Comparison of ENCODE assay signal across 8 mouse cellular contexts in genomic region chr7:81523663-81524017, GRCm38 (mm10). TPM values are rescaled to one million over a fixed set of nuclear protein-coding genes. Genes with fewer than 3 reads are reported as not detected.
DNase-seq lines count a peak whose midpoint lies in the region; ATAC-seq and TF ChIP-seq lines count a peak whose summit lies in the region.

No protein-coding gene starts in this region.

- ATAC-seq in heart, embryonic 13.5 days (ENCODE audit: extremely low read depth, insufficient number of reproducible peaks, low FRiP score, low TSS enrichment) = no peak
- ATAC-seq in forebrain, embryonic 16.5 days = peak; percentile 36
- peak; percentile 17; the same call in 1 of the 2 replicates for ATAC-seq in liver, embryonic 16.5 days (ENCODE audit: low read depth)
- ATAC-seq in monocyte, adult 5-6 weeks (replicated peaks; ENCODE audit: insufficient number of reproducible peaks, low FRiP score, low TSS enrichment, poor library complexity, severe bottlenecking) = no peak

- in situ Hi-C loops in ES-E14 (cut with MboI; ENCODE audit: low sequenced_read_pairs in 2 of 2, unreplicated experiment in 2 of 2) = no loop called here

- DNase-seq in heart, adult 9 months (ENCODE audit: low spot score in 2 of 2) = no peak
- DNase-seq in ES-E14 (ENCODE audit: low read depth, low spot score) = no peak
- no peak for DNase-seq in urinary bladder, adult 2 months (ENCODE audit: low spot score)
- no peak for DNase-seq in embryo, embryonic 10 days (ENCODE audit: low spot score)

- no peaks in the 10 kb centered on the region for H3K9me3 ChIP-seq in heart, embryonic 13.5 days
- no peaks in the 10 kb centered on the region for H3K9me3 ChIP-seq in ES-E14 (ENCODE audit: control insufficient read depth, insufficient read depth, low read depth, low read length)
- H3K9me3 ChIP-seq in forebrain, embryonic 16.5 days (ENCODE audit: control insufficient read depth, low read length) = no peaks in the 10 kb centered on the region
- H3K9me3 ChIP-seq in liver, embryonic 16.5 days (replicated peaks; ENCODE audit: control insufficient read depth, low read length) = no peaks in the 10 kb centered on the region

- H3K4me2 ChIP-seq in heart, embryonic 13.5 days = peak overlapping the region; percentile 92
- H3K4me2 ChIP-seq in forebrain, embryonic 16.5 days (ENCODE audit: low read length) = peak overlapping the region; percentile 97
- peak overlapping the region; percentile 93 for H3K4me2 ChIP-seq in liver, embryonic 16.5 days (ENCODE audit: low read depth, low read length)

- H3K4me1 ChIP-seq in heart, embryonic 13.5 days = peaks cover 25% of the 10 kb centered on the region
- H3K4me1 ChIP-seq in ES-E14 (ENCODE audit: control insufficient read depth in 2 of 2, insufficient read depth in 2 of 2, low read length in 2 of 2, poor library complexity in 1 of 2) = peaks cover 0 to 2% of the 10 kb centered on the region in 2 experiments; a peak in 1 of 4 replicates
- peaks cover 17% of the 10 kb centered on the region for H3K4me1 ChIP-seq in forebrain, embryonic 16.5 days (replicated peaks; ENCODE audit: control insufficient read depth, insufficient read depth, low read length)
- peaks cover 14% of the 10 kb centered on the region for H3K4me1 ChIP-seq in liver, embryonic 16.5 days (ENCODE audit: control insufficient read depth, low read depth, low read length)

- H3K4me3 ChIP-seq in heart, embryonic 13.5 days = peak overlapping the region; percentile 75
- peak overlapping the region; percentile 84 to 85 for H3K4me3 ChIP-seq in ES-E14 (ENCODE audit: insufficient read depth in 1 of 2, low read depth in 1 of 2, low read length in 2 of 2, poor library complexity in 1 of 2, severe bottlenecking in 1 of 2)
- H3K4me3 ChIP-seq in forebrain, embryonic 16.5 days (replicated peaks; ENCODE audit: low read length) = peak overlapping the region; percentile 77
- peak overlapping the region; percentile 76 for H3K4me3 ChIP-seq in liver, embryonic 16.5 days (ENCODE audit: low read depth, low read length)

- H3K27ac ChIP-seq in heart, embryonic 13.5 days (replicated peaks) = peak overlapping the region; percentile 95
- H3K27ac ChIP-seq in ES-E14 (ENCODE audit: insufficient read depth, low read depth, low read length, poor library complexity, severe bottlenecking) = 0 out of 2 replicates have a peak overlapping the region, but pooled peaks have one; percentile 35
- peak overlapping the region; percentile 92 for H3K27ac ChIP-seq in forebrain, embryonic 16.5 days (ENCODE audit: low read length)
- H3K27ac ChIP-seq in liver, embryonic 16.5 days (ENCODE audit: low read length) = peak overlapping the region; percentile 86

- WGBS in heart, embryonic 13.5 days = 7% methylated on average over 13 of the region's 13 CpGs
- WGBS in forebrain, embryonic 16.5 days = 9% methylated on average over 13 of the region's 13 CpGs
- 6% methylated on average over 13 of the region's 13 CpGs for WGBS in liver, embryonic 16.5 days (ENCODE audit: insufficient replicate concordance)

- H3K9ac ChIP-seq in heart, embryonic 13.5 days = peak overlapping the region; percentile 89
- H3K9ac ChIP-seq in ES-E14 (ENCODE audit: insufficient read depth, low read depth, low read length, poor library complexity, severe bottlenecking) = peak overlapping the region; percentile 86
- H3K9ac ChIP-seq in forebrain, embryonic 16.5 days (replicated peaks; ENCODE audit: low read depth, low read length) = peak overlapping the region; percentile 74
- H3K9ac ChIP-seq in liver, embryonic 16.5 days (ENCODE audit: low read depth, low read length) = peak overlapping the region; percentile 83

- no peaks in the 10 kb centered on the region for H3K27me3 ChIP-seq in heart, embryonic 13.5 days (replicated peaks)
- 0 out of 2 replicates have a peak, but pooled peaks cover 6% of the 10 kb centered on the region for H3K27me3 ChIP-seq in forebrain, embryonic 16.5 days (replicated peaks; ENCODE audit: control insufficient read depth, insufficient read depth, low read length)
- H3K27me3 ChIP-seq in liver, embryonic 16.5 days (ENCODE audit: control insufficient read depth, insufficient read depth, low read depth, low read length) = no peaks in the 10 kb centered on the region

- H3K36me3 ChIP-seq in heart, embryonic 13.5 days = peaks cover 37% of the 10 kb centered on the region
- peaks cover under 1% of the 10 kb centered on the region for H3K36me3 ChIP-seq in ES-E14 (ENCODE audit: control insufficient read depth, insufficient read depth, low read length, poor library complexity, severe bottlenecking)
- H3K36me3 ChIP-seq in forebrain, embryonic 16.5 days (ENCODE audit: control insufficient read depth, insufficient read depth) = peaks cover 2% of the 10 kb centered on the region; the same call in 1 of the 2 replicates
- peaks cover 3% of the 10 kb centered on the region; the same call in 1 of the 2 replicates for H3K36me3 ChIP-seq in liver, embryonic 16.5 days (ENCODE audit: control insufficient read depth, insufficient read depth)

TF ChIP-seq in ES-E14, 5 proteins besides CTCF, POLR2A, EP300 and RAD21:
- TF ChIP-seq CHD2 (IDR thresholded peaks at IDR 0.05; ENCODE audit: low read depth, low read length) (no peak), MAFK (IDR thresholded peaks at IDR 0.05; ENCODE audit: insufficient read depth, low read depth, low read length) (no peak), HCFC1 (IDR thresholded peaks at IDR 0.05; ENCODE audit: borderline replicate concordance, insufficient read depth, low read length) (no peak), ZNF384 (IDR thresholded peaks at IDR 0.05; ENCODE audit: low read depth, low read length) (no peak), ZC3H11A (IDR thresholded peaks at IDR 0.05; ENCODE audit: borderline replicate concordance, low read depth, low read length) (no peak)

RNA-seq across cellular contexts. Expression of gene BC048679, which starts 25.6 kb away (rescaled TPM):
- polyA plus RNA-seq in heart, embryonic 13.5 days (2015; fragmentation: Nextera tagmentation; extraction: Ambion mirVana) = not detected in 2 replicates
- total RNA-seq in ES-E14 (2012; rRNA removed) = 0.62 TPM in 1 of 2 replicates, not detected in the other
- polyA plus RNA-seq in forebrain, embryonic 16.5 days (2015; fragmentation: Nextera tagmentation; extraction: Ambion mirVana) = not detected in 2 replicates
- polyA plus RNA-seq in liver, embryonic 16.5 days (2015; fragmentation: Nextera tagmentation; extraction: Ambion mirVana) = not detected in 2 replicates
- polyA plus RNA-seq in urinary bladder, adult 2 months (2012; rRNA removed) = not detected in 2 replicates
- total RNA-seq in monocyte, adult 5-6 weeks (2017) = not detected in 3 replicates

RNA-seq across cellular contexts. Expression of gene Ap3b2, which starts 29.9 kb away (rescaled TPM):
- polyA plus RNA-seq in heart, embryonic 13.5 days (2015; fragmentation: Nextera tagmentation; extraction: Ambion mirVana) = 3.7 and 4.1 TPM in 2 replicates
- 3.8 and 5.3 TPM in 2 replicates for total RNA-seq in ES-E14 (2012; rRNA removed)
- 133 and 142 TPM in 2 replicates for polyA plus RNA-seq in forebrain, embryonic 16.5 days (2015; fragmentation: Nextera tagmentation; extraction: Ambion mirVana)
- 0.07 TPM in 1 of 2 replicates, not detected in the other for polyA plus RNA-seq in liver, embryonic 16.5 days (2015; fragmentation: Nextera tagmentation; extraction: Ambion mirVana)
- 1.4 and 2.1 TPM in 2 replicates for polyA plus RNA-seq in urinary bladder, adult 2 months (2012; rRNA removed)
- not detected in 3 replicates for total RNA-seq in monocyte, adult 5-6 weeks (2017)

RNA-seq across cellular contexts. Expression of gene Fsd2, which starts 43.1 kb away (rescaled TPM):
- polyA plus RNA-seq in heart, embryonic 13.5 days (2015; fragmentation: Nextera tagmentation; extraction: Ambion mirVana) = 52.6 and 58.0 TPM in 2 replicates
- 0.05 and 0.09 TPM in 2 replicates for total RNA-seq in ES-E14 (2012; rRNA removed)
- polyA plus RNA-seq in forebrain, embryonic 16.5 days (2015; fragmentation: Nextera tagmentation; extraction: Ambion mirVana) = 0.25 and 0.46 TPM in 2 replicates
- 0.21 and 0.59 TPM in 2 replicates for polyA plus RNA-seq in liver, embryonic 16.5 days (2015; fragmentation: Nextera tagmentation; extraction: Ambion mirVana)
- 0.29 and 0.33 TPM in 2 replicates for polyA plus RNA-seq in urinary bladder, adult 2 months (2012; rRNA removed)
- 0.10 to 0.39 TPM (median 0.32 TPM) in 3 replicates for total RNA-seq in monocyte, adult 5-6 weeks (2017)

RNA-seq across cellular contexts. Expression of gene Whamm, which starts 47.4 kb away (rescaled TPM):
- 4.3 and 4.5 TPM in 2 replicates for polyA plus RNA-seq in heart, embryonic 13.5 days (2015; fragmentation: Nextera tagmentation; extraction: Ambion mirVana)
- total RNA-seq in ES-E14 (2012; rRNA removed) = 10.3 and 10.7 TPM in 2 replicates
- 3.6 and 6.0 TPM in 2 replicates for polyA plus RNA-seq in forebrain, embryonic 16.5 days (2015; fragmentation: Nextera tagmentation; extraction: Ambion mirVana)
- polyA plus RNA-seq in liver, embryonic 16.5 days (2015; fragmentation: Nextera tagmentation; extraction: Ambion mirVana) = 1.5 and 2.4 TPM in 2 replicates
- 18.0 and 19.4 TPM in 2 replicates for polyA plus RNA-seq in urinary bladder, adult 2 months (2012; rRNA removed)
- 24.4 to 38.9 TPM (median 33.5 TPM) in 3 replicates for total RNA-seq in monocyte, adult 5-6 weeks (2017)

Comparison
In these comparisons a context has a peak if more than half of its experiments do, and no peak if none do; other contexts are left out.
1. ATAC-seq: peak in forebrain, embryonic 16.5 days (single experiment) and liver, embryonic 16.5 days (single experiment); none in heart, embryonic 13.5 days (single experiment) and monocyte, adult 5-6 weeks (single experiment).
2. H3K27ac ChIP-seq: peak in every context shown above with its lines; median percentile 95 in heart, embryonic 13.5 days; 92 in forebrain, embryonic 16.5 days; 86 in liver, embryonic 16.5 days; 35 in ES-E14.
3. RNA of gene Ap3b2, which starts 29.9 kb away (polyA plus RNA-seq): 133 to 142 TPM in forebrain, embryonic 16.5 days; 3.7 to 4.1 TPM in heart, embryonic 13.5 days, 1.4 to 2.1 TPM in urinary bladder, adult 2 months and 0.07 TPM in liver, embryonic 16.5 days; every median in the first group is over 10 times any median in the second.
4. RNA of gene Fsd2, which starts 43.1 kb away (polyA plus RNA-seq): 52.6 to 58.0 TPM in heart, embryonic 13.5 days; 0.21 to 0.59 TPM in liver, embryonic 16.5 days, 0.25 to 0.46 TPM in forebrain, embryonic 16.5 days and 0.29 to 0.33 TPM in urinary bladder, adult 2 months; every median in the first group is over 10 times any median in the second.
5. Peak in every context shown above with its lines, with median percentiles within 50 percentile points of each other: H3K4me2 ChIP-seq, H3K4me3 ChIP-seq and H3K9ac ChIP-seq.